Mouse (Mus musculus) CD4-positive, CD25-positive, alpha-beta regulatory T cell, adult 2 months (primary cell): Measurements from ENCODE around the gene Dmrt1.

ENCODE experiments used
- DNase-seq: peaks from one replicate; pipeline ENCODE4 v3.0.0-alpha.2; 2012; ENCODE audit warnings: low read depth, low spot score

The Dmrt1 gene

GRCm38 (mm10) chr19:25505360-25506196, at the start of gene Dmrt1:
Gene Dmrt1, plus strand, starts transcription at chr19:25505618.
- DNase-seq = no peak

GRCm38 (mm10) chr19:25460760-25461159, 44.7 kb upstream of the Dmrt1 start:
- DNase-seq = no peak

DNA sequence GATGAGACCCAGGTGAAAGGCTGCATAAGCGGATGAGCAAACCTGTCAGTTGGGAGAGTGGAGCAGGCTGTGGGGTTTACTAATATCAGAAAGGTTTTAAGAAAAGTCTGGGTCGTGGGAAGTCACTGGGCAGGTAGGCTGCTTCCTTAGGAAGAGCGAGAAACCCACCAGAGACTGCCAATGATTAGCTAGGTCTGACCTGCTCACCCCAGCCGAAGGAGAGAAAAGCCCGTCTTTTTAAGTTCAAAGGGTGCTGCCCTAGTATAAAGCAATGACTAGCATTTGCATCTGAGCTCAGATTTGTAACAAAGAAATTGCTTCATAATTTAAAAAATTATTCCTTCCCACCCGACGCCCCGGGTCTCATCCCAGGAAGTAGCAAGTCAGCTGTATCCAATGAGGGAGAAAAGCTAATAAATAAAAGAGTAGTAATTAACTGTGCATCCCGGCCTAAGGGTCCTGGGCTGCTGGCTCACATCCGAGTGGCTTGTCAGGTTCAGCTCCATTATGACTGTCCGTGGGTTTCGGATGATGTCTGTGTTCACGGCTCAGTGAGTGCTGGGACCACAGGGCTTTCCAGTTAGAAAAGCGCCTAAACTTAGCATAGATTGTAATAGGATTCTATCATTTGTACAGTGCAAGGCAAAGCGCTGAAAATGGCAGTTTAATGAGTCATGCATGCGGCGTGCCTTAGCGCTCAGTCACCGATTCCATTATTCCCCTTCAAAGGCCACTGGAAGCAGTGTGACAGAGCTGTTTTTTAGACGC, 43.7 kb upstream of the Dmrt1 start:
- DNase-seq = no peak

- DNase-seq = peak; percentile 5
Measured at GRCm38 (mm10) chr19:25475806-25476205, 29.6 kb upstream of the Dmrt1 start.

- DNase-seq = no peak
Measured at GRCm38 (mm10) chr19:25479152-25479669, 26.2 kb upstream of the Dmrt1 start.

DNA sequence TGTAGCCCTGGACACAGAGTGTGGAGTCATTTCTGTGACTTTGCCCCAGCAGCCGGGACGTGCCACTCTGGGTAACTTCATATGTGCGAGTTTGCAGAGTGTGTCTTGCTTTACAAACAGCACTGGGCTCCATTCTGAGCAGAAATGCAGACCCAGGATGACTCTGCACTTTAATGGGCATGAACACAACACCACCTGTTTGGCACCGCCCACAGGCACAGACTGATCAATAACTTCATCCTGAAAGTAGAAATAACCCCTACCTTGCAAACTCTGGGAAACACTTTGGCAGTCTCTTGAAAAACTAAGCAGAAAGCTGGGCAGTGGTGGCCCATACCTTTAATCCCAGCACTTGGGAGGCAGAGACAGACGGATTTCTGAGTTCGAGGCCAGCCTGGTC, 24.6 kb upstream of the Dmrt1 start:
- DNase-seq = no peak

DNA sequence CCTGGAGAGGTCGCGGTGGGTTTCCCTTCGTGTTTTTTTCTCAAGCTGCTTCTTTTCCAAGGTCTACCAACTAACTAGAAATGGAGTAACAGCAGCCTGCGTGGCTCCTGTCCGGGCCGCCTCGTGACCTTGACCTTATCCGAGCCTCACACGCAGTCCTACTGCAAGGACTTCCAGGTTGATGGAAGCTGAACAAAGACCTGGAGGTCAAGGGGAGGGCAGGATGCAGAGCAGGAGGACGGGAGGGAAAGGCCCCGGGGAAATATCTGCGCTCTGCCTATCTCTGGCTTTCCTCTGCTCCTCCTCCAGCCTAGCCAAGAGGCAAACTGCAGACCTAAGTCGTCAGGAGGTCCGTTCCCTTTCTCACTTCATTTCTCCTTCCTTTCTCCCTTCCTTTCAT, 18.9 kb upstream of the Dmrt1 start:
- DNase-seq = no peak

- no peak for DNase-seq
Measured at GRCm38 (mm10) chr19:25487350-25487749, 18.1 kb upstream of the Dmrt1 start.

DNA sequence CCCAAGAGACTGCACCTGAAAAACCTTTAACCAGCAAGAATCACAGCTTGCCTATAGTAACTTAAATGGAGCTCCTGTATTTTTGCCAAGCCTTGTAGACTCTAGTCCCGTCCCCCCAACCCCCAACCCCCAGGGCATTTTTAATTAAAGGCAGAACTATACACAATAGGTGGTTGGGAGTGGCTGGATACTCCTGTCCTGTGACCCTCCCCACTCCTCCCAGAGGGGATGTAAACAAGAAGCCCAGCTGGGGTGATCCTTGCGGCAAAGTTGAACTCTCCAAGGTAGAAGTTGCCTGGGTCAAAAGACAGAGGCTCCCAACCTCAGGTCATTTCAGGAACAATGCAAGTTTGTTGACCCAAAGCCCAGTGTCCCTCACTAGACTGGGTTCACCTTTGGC, 16.9 kb upstream of the Dmrt1 start:
- DNase-seq = no peak

DNA sequence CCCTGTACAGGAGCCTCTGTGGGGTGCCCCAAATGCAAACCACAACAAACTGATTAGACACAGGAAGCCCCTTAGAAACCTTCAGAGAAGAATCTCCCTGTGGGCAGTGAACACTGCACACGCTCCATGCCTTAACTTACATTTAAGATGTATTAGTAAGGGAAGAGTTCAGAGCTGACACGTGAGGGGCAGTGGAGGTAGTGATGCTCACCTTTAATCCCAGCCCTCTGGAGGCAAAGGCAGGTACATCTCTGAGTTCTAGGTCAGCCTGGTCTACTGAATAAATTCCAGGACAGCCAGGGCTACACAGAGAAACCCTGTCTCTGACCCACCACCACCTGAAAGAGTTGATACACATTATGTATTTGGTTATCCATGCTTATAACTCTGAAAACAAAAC, 15.9 kb upstream of the Dmrt1 start:
- no peak for DNase-seq

DNA sequence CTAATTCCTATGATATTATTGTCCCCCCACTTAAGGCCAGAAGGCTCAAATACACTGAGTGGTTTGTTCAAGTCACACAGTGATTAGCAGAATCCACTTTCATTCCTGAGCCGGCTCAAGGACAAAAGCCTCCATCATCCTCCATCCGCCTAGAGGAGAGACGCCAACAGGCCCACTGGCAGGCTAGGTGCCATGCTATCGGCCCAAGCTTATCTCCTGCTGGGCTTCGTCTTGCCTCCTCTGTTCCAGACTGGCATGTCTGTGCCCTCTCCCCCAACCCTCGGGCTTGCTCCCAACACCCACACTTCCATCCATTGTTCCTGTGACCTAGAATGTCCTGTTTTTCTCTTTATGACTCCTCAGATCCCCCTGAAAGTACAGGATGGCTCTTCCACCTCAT, 8.0 kb upstream of the Dmrt1 start:
- DNase-seq = no peak

- no peak for DNase-seq
Measured at GRCm38 (mm10) chr19:25504878-25505277, 540 bp upstream of the Dmrt1 start.

- DNase-seq = no peak
Measured at GRCm38 (mm10) chr19:25506616-25507015, 1.2 kb downstream of the Dmrt1 start.

DNA sequence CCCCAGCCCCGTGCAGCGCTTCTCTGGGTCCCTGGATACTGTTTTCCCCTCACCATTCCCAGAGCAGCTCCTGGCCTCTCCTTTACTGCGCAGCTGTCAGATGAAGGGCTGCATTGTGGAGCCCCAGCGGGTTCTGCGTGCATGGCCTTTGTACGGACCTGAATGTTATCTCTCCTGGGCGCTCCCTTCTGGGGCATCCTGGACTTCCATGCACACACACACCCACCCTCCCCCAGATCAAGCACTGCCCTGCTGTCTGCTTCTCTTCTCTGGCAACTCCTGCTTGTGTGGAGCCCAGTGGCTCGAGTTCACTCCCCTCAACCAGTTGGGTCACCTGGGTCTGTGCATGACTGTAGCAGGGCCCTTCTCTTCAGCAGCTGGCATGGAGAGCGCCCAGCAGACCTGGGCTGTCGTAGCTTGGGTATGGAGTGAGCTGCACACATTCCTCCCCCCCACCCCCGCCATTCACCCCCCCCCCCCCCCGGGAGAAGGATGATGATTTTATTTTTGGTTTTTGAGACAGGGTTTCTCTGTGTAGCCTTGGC, 9.6 kb downstream of the Dmrt1 start:
- no peak for DNase-seq

DNA sequence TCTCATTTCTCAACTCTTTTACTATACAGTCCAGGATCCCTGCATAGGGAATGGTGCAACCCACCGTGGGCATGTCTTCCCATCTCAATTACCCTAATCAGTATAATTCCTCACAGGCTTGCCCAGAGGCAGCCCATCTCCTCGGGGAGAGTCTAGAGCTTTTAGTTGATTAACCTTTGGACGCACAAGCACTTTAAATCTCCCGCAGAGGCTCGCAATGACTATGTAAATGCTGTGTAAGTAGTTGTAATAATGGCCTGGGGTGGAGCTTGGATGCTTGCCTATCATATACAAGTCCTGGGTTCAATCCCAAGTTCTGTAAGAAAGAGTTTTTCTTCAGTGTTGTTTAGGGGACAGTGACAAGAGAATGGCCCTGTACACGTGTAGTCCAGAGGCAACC, 18.7 kb downstream of the Dmrt1 start:
- no peak for DNase-seq

GRCm38 (mm10) chr19:25525726-25526125, 20.3 kb downstream of the Dmrt1 start:
- DNase-seq = no peak

DNA sequence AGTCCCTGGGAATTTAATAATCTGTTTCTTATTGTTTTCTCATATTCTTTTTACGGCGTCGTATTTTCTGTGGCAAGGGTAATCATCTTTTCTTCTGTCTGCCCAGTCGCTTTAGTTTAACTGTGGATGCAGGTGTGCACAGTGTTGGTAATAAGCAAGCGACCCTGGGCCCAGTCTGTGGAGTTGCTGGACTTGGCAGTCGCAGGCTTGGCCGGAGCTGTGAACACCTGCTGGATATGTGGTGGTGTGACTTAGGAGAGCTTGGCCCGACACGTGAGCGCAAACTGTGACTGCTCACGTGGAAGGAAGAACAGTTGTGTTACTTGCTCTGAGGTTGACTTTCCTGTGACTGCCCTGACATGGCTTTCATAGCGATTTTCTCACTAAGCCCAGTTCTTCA, 24.3 kb downstream of the Dmrt1 start:
- DNase-seq = no peak

DNA sequence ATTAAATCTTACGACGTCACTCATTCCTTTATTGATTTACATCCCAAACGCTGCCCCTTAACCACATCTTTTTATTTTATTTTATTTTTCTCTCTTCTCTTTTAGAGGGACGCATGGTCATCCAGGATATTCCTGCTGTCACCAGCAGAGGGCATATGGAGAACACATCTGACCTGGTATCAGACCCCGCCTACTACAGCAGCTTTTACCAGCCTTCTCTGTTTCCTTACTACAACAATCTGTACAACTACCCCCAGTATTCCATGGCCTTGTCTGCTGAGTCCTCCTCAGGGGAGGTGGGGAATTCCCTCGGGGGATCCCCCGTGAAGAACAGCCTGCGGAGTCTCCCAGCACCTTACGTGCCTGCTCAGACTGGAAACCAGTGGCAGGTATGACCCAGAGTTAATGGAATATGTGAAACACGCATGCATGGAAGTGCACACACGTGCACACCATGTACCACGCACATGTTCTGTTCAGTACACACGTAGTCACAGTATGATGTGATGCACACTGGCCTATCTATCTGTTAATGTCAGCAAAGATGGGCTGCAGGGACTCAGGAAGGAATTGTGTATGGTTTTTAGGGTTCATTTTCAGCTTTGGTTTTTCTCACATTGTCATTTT, 40.4 kb downstream of the Dmrt1 start:
- DNase-seq = peak; percentile 7

- DNase-seq = no peak
Measured at GRCm38 (mm10) chr19:25547086-25547643, 41.7 kb downstream of the Dmrt1 start.

DNA sequence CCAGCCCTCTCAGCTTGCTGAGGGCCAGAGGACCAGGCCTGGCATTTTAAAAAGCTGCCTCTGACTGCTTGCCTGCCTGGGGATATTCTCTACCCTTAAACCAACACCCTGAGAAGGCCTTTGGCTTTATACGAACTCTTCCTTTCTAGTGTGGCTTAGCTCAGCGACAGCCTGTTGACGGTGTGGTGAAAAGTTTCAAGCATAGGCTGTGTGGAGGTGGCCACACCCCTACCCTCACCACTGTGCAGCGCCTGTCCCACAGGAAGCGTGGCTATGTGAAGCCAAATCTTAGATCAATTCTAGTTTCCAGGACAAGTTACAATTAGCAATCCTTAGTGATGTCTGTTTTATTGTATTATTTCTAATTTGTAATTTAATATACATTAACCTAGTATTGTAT, 44.9 kb downstream of the Dmrt1 start:
- DNase-seq = no peak

DNA sequence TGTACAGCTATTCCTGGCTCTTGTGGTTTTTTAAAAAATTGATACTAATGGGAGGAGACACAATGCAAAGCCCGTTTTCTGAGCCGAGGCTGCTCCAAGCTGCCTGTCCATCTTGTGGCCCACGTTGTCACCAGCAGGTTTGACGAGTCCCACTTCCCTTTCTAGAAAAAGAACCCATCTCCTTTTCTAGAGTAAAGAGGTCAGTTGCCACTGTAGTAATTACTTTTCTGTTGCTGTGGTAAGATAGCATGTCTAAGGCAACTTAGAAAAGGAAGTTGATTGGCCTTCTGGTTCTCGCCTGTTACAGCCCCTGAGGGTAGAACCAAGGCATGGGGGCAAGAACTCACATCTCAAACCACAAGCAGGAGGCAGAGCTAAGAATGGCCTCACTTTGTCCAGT, 45.6 kb downstream of the Dmrt1 start:
- no peak for DNase-seq

GRCm38 (mm10) chr19:25564430-25564829, 59.0 kb downstream of the Dmrt1 start:
- no peak for DNase-seq
